Mouse (Mus musculus): ENCODE results near the gene Acot10.
"Not testable (repeated sequence)": the region's sequence is repeated elsewhere in the genome, so short reads cannot be mapped to it uniquely, and the experiment has no call there.

The Acot10 gene

GRCm38 (mm10) chr15:20666650-20667049 lies at the start of gene Acot10:
Gene Acot10 (minus strand): TSS chr15:20666750.
- no peak for DNase-seq

GRCm38 (mm10) chr15:20711859-20712258 lies 45.3 kb upstream of the Acot10 start:
- no peak for DNase-seq

DNA sequence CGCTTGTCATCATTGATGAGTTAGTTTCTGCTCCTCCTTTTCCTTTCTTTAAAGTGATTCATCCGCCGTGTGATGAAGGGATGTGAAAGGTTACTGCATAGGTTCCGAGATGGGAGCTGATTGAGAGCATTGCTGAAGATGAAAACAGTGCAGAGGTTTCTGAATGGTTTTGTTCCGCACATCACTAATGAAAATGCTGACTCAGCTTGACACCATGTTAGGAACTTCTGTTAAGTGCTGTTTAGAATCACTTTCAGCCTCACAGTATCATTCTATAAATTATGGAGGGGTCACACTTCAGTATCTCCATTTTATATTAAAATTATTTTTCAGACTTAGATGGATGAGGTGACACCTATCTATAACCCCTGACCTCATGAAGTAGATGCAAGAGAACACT lies 29.7 kb upstream of the Acot10 start:
- no peak for DNase-seq

- DNase-seq, result no peak
Measured at GRCm38 (mm10) chr15:20684200-20684599, 17.6 kb upstream of the Acot10 start.

- DNase-seq, result no peak
Measured at GRCm38 (mm10) chr15:20682719-20683118, 16.2 kb upstream of the Acot10 start.

GRCm38 (mm10) chr15:20669507-20669906 lies 3.0 kb upstream of the Acot10 start:
- DNase-seq, result not testable (repeated sequence)

DNA sequence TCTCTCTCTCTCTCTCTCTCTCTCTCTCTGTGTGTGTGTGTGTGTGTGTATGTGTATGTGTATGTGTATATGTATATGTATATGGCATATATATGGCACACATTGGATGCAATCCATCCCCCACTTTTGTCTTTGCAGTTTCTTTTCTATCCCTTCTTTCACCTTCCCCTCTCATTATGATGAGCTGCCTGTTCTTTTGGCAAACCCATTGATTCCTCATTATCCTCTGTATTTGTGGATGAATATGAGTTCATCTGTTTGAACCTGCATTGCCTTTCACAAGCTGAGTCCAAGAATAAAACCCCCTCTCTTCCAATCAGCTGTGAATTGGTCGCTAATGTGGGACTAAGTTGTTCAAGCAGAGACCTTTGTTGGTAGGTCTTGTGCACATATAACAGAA lies 1.4 kb upstream of the Acot10 start:
- DNase-seq, result no peak

GRCm38 (mm10) chr15:20667350-20667749 lies 800 bp upstream of the Acot10 start:
- DNase-seq, result no peak

DNA sequence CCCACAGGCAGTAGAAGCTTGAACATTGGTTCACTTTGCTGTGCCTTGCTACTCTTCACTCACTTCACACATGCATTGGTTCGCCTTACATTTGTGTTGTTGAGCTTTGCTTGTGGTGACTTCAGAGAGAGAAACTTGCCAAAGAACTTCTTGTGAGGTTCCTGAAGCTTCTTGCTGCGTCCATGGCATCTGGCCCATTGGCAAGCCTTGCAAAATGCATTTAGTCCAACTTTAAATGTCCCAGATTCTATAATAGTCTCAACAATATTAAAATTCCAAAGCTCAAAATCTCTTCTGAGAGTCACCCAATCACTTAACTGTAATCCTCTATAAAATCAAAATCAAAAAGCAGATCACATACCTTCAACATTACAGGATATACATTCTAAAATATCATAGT lies 6.3 kb downstream of the Acot10 start:
- DNase-seq, result no peak

DNA sequence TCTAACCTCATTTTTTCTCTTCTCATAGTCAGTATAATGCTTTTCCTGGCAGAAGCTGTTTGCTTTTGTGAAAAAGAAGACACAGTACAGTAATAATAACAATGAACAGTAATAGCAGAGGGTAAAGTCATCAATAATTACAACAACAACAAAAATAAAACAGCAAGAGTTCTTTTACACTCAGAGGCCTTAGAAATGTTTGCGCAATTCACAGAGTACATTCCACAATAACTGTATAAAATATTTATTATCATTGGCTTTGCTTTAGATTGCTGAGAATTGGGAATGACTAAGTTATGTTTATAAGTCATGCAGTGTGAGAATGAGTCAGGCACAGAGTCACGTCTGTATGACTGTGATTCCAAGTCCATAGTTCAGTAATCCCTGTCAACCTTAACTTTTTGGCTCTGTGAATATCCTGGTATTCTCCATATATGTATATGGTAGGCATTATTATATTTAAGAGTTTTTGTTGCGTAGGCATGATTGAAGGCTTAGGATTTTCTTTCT lies 23.6 kb downstream of the Acot10 start:
- no peak for DNase-seq

- no peak for DNase-seq
Measured at GRCm38 (mm10) chr15:20639155-20639554, 27.4 kb downstream of the Acot10 start.

GRCm38 (mm10) chr15:20634593-20634992 lies 32.0 kb downstream of the Acot10 start:
- no peak for DNase-seq

Data from lung, postnatal 10 days (tissue).